Mouse (Mus musculus) liver, postnatal 0 days (tissue): ENCODE measurements around the gene March1. TPM values are rescaled to one million over a fixed set of nuclear protein-coding genes. Genes with fewer than 3 reads are reported as not detected.

Experiments
- ATAC-seq: fragments of 200-750 bp; cut with Nextera tagmentation; 2 replicates; pipeline ENCODE4 v1.8.0; 2017; ENCODE audit warnings: mild to moderate bottlenecking, moderate library complexity
- DNase-seq: peaks from one replicate; pipeline ENCODE4 v3.0.0-alpha.2; 2016
- H3K27ac ChIP-seq: fragments of 300-500 bp; sonication (generic); 2 replicates; pipeline ENCODE4 v1.5.1; 2014; ENCODE audit warnings: antibody characterized with exemption, moderate library complexity, mild to moderate bottlenecking, low read depth
- H3K27me3 ChIP-seq: fragments of 300-500 bp; sonication (generic); 2 replicates; pipeline ENCODE4 v1.6.1; 2014; ENCODE audit warnings: low read length, control low read depth, mixed read lengths; ENCODE audit not compliant: insufficient read depth
- H3K36me3 ChIP-seq: fragments of 300-500 bp; sonication (generic); replicated peaks from 2 replicates; pipeline ENCODE4 v1.6.1; 2014; ENCODE audit warnings: mild to moderate bottlenecking, control low read depth, low read length, moderate library complexity, mixed read lengths; ENCODE audit not compliant: insufficient read depth
- H3K4me1 ChIP-seq: fragments of 300-500 bp; sonication (generic); 2 replicates; pipeline ENCODE4 v1.6.1; 2014; ENCODE audit warnings: antibody characterized with exemption, mild to moderate bottlenecking, control low read depth; ENCODE audit not compliant: insufficient read depth
- H3K4me2 ChIP-seq: fragments of 300-500 bp; sonication (generic); 2 replicates; pipeline ENCODE4 v1.6.1; 2014; ENCODE audit warnings: low read depth, mild to moderate bottlenecking, low read length, moderate library complexity, mixed read lengths
- H3K4me3 ChIP-seq: fragments of 300-500 bp; sonication (generic); 2 replicates; pipeline ENCODE4 v1.5.1; 2014; ENCODE audit warnings: low read depth, low read length
- H3K9ac ChIP-seq: fragments of 300-500 bp; sonication (generic); replicated peaks from 2 replicates; pipeline ENCODE4 v1.6.1; 2014; ENCODE audit warnings: mild to moderate bottlenecking, moderate library complexity
- H3K9me3 ChIP-seq: fragments of 300-500 bp; sonication (generic); 2 replicates; pipeline ENCODE4 v1.6.1; 2016; ENCODE audit warnings: mild to moderate bottlenecking, control low read depth, low read length, mixed read lengths
- CTCF ChIP-seq: sonication (generic); IDR thresholded peaks from 2 replicates; pipeline ENCODE4 v1.5.1; 2016; ENCODE audit warnings: antibody characterized with exemption, low read depth
- EP300 ChIP-seq: IDR thresholded peaks from 2 replicates; pipeline ENCODE4 v1.6.1; 2016; ENCODE audit warnings: antibody characterized with exemption, low read depth, mild to moderate bottlenecking
- WGBS: fragments of 180-500 bp; shearing (Covaris S2); extraction: QIAGEN DNeasy Blood & Tissue Kit; methylation state at CpG from one replicate; pipeline ENCODE4 v1.1.7; 2014; ENCODE audit not compliant: insufficient replicate concordance; 5-methylcytosine and 5-hydroxymethylcytosine counted together
- polyA plus RNA-seq: library from polyadenylated mRNA; unstranded; fragments of >200 nt; fragmentation: Nextera tagmentation; extraction: Ambion mirVana; gene quantifications from 2 replicates; pipeline ENCODE4 v1.2.1, GENCODE M21; 2015

March1 gene
- polyA plus RNA-seq, 1 experiment from 2014 or later: 1.4 TPM

- Histone ChIP-seq H3K4me3 (no peak overlapping the region), H3K9me3 (no peaks in the 10 kb centered on the region), H3K9ac (no peak overlapping the region), H3K4me1 (no peaks in the 10 kb centered on the region), H3K4me2 (no peak overlapping the region), H3K36me3 (no peaks in the 10 kb centered on the region), H3K27me3 (no peaks in the 10 kb centered on the region), H3K27ac (no peak overlapping the region)
- TF ChIP-seq EP300: no peak
- no peak for TF ChIP-seq CTCF
- DNase-seq (no peak), ATAC-seq (no peak)
- 54% methylated on average over 2 of the region's 2 CpGs for WGBS
Measured at GRCm38 (mm10) chr8:66519149-66519548, 901.4 kb downstream of the March1 start.

GRCm38 (mm10) chr8:66520576-66520975, 902.9 kb downstream of the March1 start:
- Histone ChIP-seq H3K9ac (no peak overlapping the region), H3K4me2 (no peak overlapping the region), H3K4me1 (no peaks in the 10 kb centered on the region), H3K4me3 (no peak overlapping the region), H3K9me3 (no peaks in the 10 kb centered on the region), H3K27ac (no peak overlapping the region), H3K36me3 (no peaks in the 10 kb centered on the region), H3K27me3 (no peaks in the 10 kb centered on the region)
- no peak for ATAC-seq
- no peak for DNase-seq
- no peak for TF ChIP-seq CTCF
- no peak for TF ChIP-seq EP300
